Mouse (Mus musculus): ENCODE data around the gene Serpinb9f. TPM values are rescaled to one million over a fixed set of nuclear protein-coding genes. Genes with fewer than 3 reads are reported as not detected.
"Not testable (repeated sequence)": the region's sequence is repeated elsewhere in the genome, so short reads cannot be mapped to it uniquely, and the experiment has no call there.

Serpinb9f gene
- polyA plus RNA-seq (2012; rRNA removed) = not detected in 2 replicates

- DNase-seq (ENCODE audit: low read depth) = not testable (repeated sequence)
These were observed at the start of gene Serpinb9f for GRCm38 (mm10) chr13:33323777-33324176. TSS of gene Serpinb9f (plus strand) at chr13:33324077.

GRCm38 (mm10) chr13:33308631-33309030 is 15.2 kb upstream of the Serpinb9f start:
- DNase-seq (ENCODE audit: low read depth) = not testable (repeated sequence)

GRCm38 (mm10) chr13:33356666-33357065 is 32.8 kb downstream of the Serpinb9f start:
- not testable (repeated sequence) for DNase-seq (ENCODE audit: low read depth)

Other genes with a start within 250 kb of the Serpinb9f start
- 0.19 and 0.94 TPM in 2 replicates for gene Serpinb1b, start 245.5 kb upstream of the Serpinb9f start, polyA plus RNA-seq (2012; rRNA removed)
- gene Serpinb9c, start 164.3 kb upstream of the Serpinb9f start, polyA plus RNA-seq (2012; rRNA removed) = not detected in 2 replicates
- gene Serpinb9d, start 131.1 kb upstream of the Serpinb9f start, polyA plus RNA-seq (2012; rRNA removed) = not detected in 2 replicates
- not detected in 2 replicates for gene Serpinb9e, start 74.5 kb upstream of the Serpinb9f start, polyA plus RNA-seq (2012; rRNA removed)
- gene Gm11397, start 71.7 kb downstream of the Serpinb9f start, polyA plus RNA-seq (2012; rRNA removed) = not detected in 2 replicates
- not detected in 2 replicates for gene Serpinb9g, start 160.7 kb downstream of the Serpinb9f start, polyA plus RNA-seq (2012; rRNA removed)